ENCODE assay signal across 20 mouse cellular contexts in genomic region chr10:14042539-14043348, GRCm38 (mm10).
DNase-seq lines count a peak whose midpoint lies in the region; ATAC-seq and TF ChIP-seq lines count a peak whose summit lies in the region.
"Had no signal": no experiment of that assay in that cellular context is flagged by ENCODE, and none has a peak within 500 bp of the region (broad histone marks: within the 10 kb centered on the region; RNA-seq: fewer than 3 reads in every experiment).

No protein-coding gene starts in this region.

- ATAC-seq in liver, postnatal 0 days = no peak
- ATAC-seq in liver, embryonic 11.5 days (replicated peaks; ENCODE audit: low FRiP score) = no peak
- peak; percentile 32 for ATAC-seq in CD4-positive, CD25-positive, alpha-beta regulatory T cell, adult 4 months
- peak; percentile 28; the same call in 1 of the 2 replicates for ATAC-seq in megakaryocyte, adult 5-6 weeks (ENCODE audit: poor library complexity, severe bottlenecking)
- ATAC-seq in hindbrain, embryonic 11.5 days (ENCODE audit: low FRiP score) = no peak
- ATAC-seq: liver, embryonic 12.5 days had no signal

- WGBS in liver, postnatal 0 days (ENCODE audit: insufficient replicate concordance) = 72% methylated on average over 12 of the region's 12 CpGs
- WGBS in liver, embryonic 11.5 days = 83% methylated on average over 12 of the region's 12 CpGs
- 80% methylated on average over 12 of the region's 12 CpGs for WGBS in hindbrain, embryonic 11.5 days

- 0 out of 2 replicates have a peak, but pooled peaks cover under 1% of the 10 kb centered on the region for H3K4me1 ChIP-seq in liver, postnatal 0 days (ENCODE audit: insufficient read depth)
- H3K4me1 ChIP-seq in liver, embryonic 11.5 days (replicated peaks; ENCODE audit: control insufficient read depth, insufficient read depth, low read length) = no peaks in the 10 kb centered on the region
- no peaks in the 10 kb centered on the region for H3K4me1 ChIP-seq in hindbrain, embryonic 11.5 days (replicated peaks; ENCODE audit: control insufficient read depth, insufficient read depth, low read length)

- H3K9ac ChIP-seq in liver, postnatal 0 days (replicated peaks) = no peak overlapping the region
- H3K9ac ChIP-seq in liver, embryonic 11.5 days (ENCODE audit: low read depth, low read length) = no peak overlapping the region
- no peak overlapping the region for H3K9ac ChIP-seq in hindbrain, embryonic 11.5 days (ENCODE audit: low read depth, low read length)
- H3K9ac ChIP-seq: hindbrain, embryonic 12.5 days; liver, embryonic 12.5 days; lung, embryonic 15.5 days; neural tube, embryonic 15.5 days had no signal

- no peak for DNase-seq in liver, postnatal 0 days
- DNase-seq in liver, embryonic 11.5 days (ENCODE audit: low spot score) = no peak
- peak; percentile 54 to 61 for DNase-seq in B cell, adult 2 months
- no peak for DNase-seq in adrenal gland, adult 8-10 months
- no peak for DNase-seq in hindbrain, embryonic 11.5 days (ENCODE audit: low spot score)
- DNase-seq in lung, adult 18-20 months = no peak
- DNase-seq: cerebellum, postnatal 14 days; kidney, adult 9 months; kidney, postnatal 36 days; midbrain, embryonic 14.5 days; right cerebral cortex, postnatal 14 days had no signal

- H3K4me2 ChIP-seq in liver, postnatal 0 days (ENCODE audit: low read depth, low read length) = no peak overlapping the region
- no peak overlapping the region for H3K4me2 ChIP-seq in liver, embryonic 11.5 days
- no peak overlapping the region for H3K4me2 ChIP-seq in hindbrain, embryonic 11.5 days (replicated peaks; ENCODE audit: low read depth, low read length)
- H3K4me2 ChIP-seq: hindbrain, embryonic 12.5 days; liver, embryonic 12.5 days; lung, embryonic 15.5 days; neural tube, embryonic 15.5 days had no signal

- no peak for TF ChIP-seq CTCF in liver, postnatal 0 days (IDR thresholded peaks at IDR 0.05; ENCODE audit: low read depth)

- H3K27ac ChIP-seq in liver, postnatal 0 days (ENCODE audit: low read depth) = peak overlapping the region; percentile 37; the same call in 1 of the 2 replicates
- no peak overlapping the region for H3K27ac ChIP-seq in liver, embryonic 11.5 days (ENCODE audit: low read depth, low read length)
- H3K27ac ChIP-seq in hindbrain, embryonic 11.5 days (ENCODE audit: low read depth, low read length) = no peak overlapping the region
- H3K27ac ChIP-seq: forebrain, embryonic 10.5 days; hindbrain, embryonic 12.5 days; liver, embryonic 12.5 days; lung, embryonic 15.5 days; macrophage; neural tube, embryonic 15.5 days had no signal

- H3K36me3 ChIP-seq in liver, postnatal 0 days (replicated peaks; ENCODE audit: insufficient read depth, low read length) = no peaks in the 10 kb centered on the region
- H3K36me3 ChIP-seq in liver, embryonic 11.5 days (ENCODE audit: control insufficient read depth, insufficient read depth, low read length) = no peaks in the 10 kb centered on the region
- H3K36me3 ChIP-seq in hindbrain, embryonic 11.5 days (ENCODE audit: control insufficient read depth, insufficient read depth, low read length) = no peaks in the 10 kb centered on the region
- H3K36me3 ChIP-seq: forebrain, embryonic 10.5 days; hindbrain, embryonic 12.5 days; liver, embryonic 12.5 days; lung, embryonic 15.5 days; neural tube, embryonic 15.5 days had no signal

- no peak overlapping the region for H3K4me3 ChIP-seq in liver, postnatal 0 days (ENCODE audit: low read depth, low read length)
- H3K4me3 ChIP-seq in liver, embryonic 11.5 days (ENCODE audit: low read depth, low read length) = no peak overlapping the region
- H3K4me3 ChIP-seq in hindbrain, embryonic 11.5 days (ENCODE audit: low read depth, low read length) = no peak overlapping the region
- H3K4me3 ChIP-seq: forebrain, embryonic 10.5 days; hindbrain, embryonic 12.5 days; liver, embryonic 12.5 days; lung, embryonic 15.5 days; myocyte; neural tube, embryonic 15.5 days had no signal

- no peak for TF ChIP-seq EP300 in liver, postnatal 0 days (IDR thresholded peaks at IDR 0.05; ENCODE audit: low read depth)

- no peaks in the 10 kb centered on the region for H3K27me3 ChIP-seq in liver, postnatal 0 days (ENCODE audit: insufficient read depth, low read length)
- no peaks in the 10 kb centered on the region for H3K27me3 ChIP-seq in liver, embryonic 11.5 days (replicated peaks; ENCODE audit: control insufficient read depth, insufficient read depth, low read length)
- no peaks in the 10 kb centered on the region for H3K27me3 ChIP-seq in hindbrain, embryonic 11.5 days (ENCODE audit: control insufficient read depth, insufficient read depth, low read length)
- H3K27me3 ChIP-seq: hindbrain, embryonic 12.5 days; lung, embryonic 15.5 days; neural tube, embryonic 15.5 days had no signal

- H3K9me3 ChIP-seq in liver, postnatal 0 days (ENCODE audit: low read length) = no peaks in the 10 kb centered on the region
- no peaks in the 10 kb centered on the region for H3K9me3 ChIP-seq in liver, embryonic 11.5 days (ENCODE audit: control insufficient read depth, low read length)
- no peaks in the 10 kb centered on the region for H3K9me3 ChIP-seq in hindbrain, embryonic 11.5 days (ENCODE audit: control insufficient read depth, low read length)
- H3K9me3 ChIP-seq: forebrain, embryonic 10.5 days; hindbrain, embryonic 12.5 days; liver, embryonic 12.5 days; lung, embryonic 15.5 days; neural tube, embryonic 15.5 days had no signal

Comparison
In these comparisons a context has a peak if more than half of its experiments do, and no peak if none do; other contexts are left out.
1. ATAC-seq: peak in CD4-positive, CD25-positive, alpha-beta regulatory T cell, adult 4 months (single experiment) and megakaryocyte, adult 5-6 weeks (single experiment); none in liver, postnatal 0 days (single experiment), liver, embryonic 11.5 days (single experiment) and hindbrain, embryonic 11.5 days (single experiment).
2. DNase-seq: peak in B cell, adult 2 months (2 of 2); none in liver, postnatal 0 days (single experiment), liver, embryonic 11.5 days (single experiment), adrenal gland, adult 8-10 months (single experiment), hindbrain, embryonic 11.5 days (single experiment) and lung, adult 18-20 months (0 of 2).